Mouse (Mus musculus): ENCODE measurements around the gene Atg10. TPM values are rescaled to one million over a fixed set of nuclear protein-coding genes. Genes with fewer than 3 reads are reported as not detected.

Gene Atg10
- polyA plus RNA-seq, 1 experiment from 2014 or later: 4.7 TPM

- H3K4me3 ChIP-seq: peak overlapping the region; percentile 51
- WGBS (ENCODE audit: insufficient replicate concordance): 1% methylated on average over 18 of the region's 18 CpGs
- H3K9me3 ChIP-seq (replicated peaks): no peaks in the 10 kb centered on the region
- no peaks in the 10 kb centered on the region for H3K27me3 ChIP-seq (replicated peaks)
- H3K4me2 ChIP-seq: peak overlapping the region; percentile 74
- H3K27ac ChIP-seq: peak overlapping the region; percentile 45; the same call in 1 of the 2 replicates
- H3K9ac ChIP-seq: peak overlapping the region; percentile 56
- peaks cover 32% of the 10 kb centered on the region for H3K4me1 ChIP-seq
- peak; percentile 66 for ATAC-seq
- no peaks in the 10 kb centered on the region for H3K36me3 ChIP-seq
Measured at GRCm38 (mm10) chr13:90886568-90886983, 337.2 kb downstream of the Atg10 start.

GRCm38 (mm10) chr13:90885856-90886532, 337.8 kb downstream of the Atg10 start:
- WGBS (ENCODE audit: insufficient replicate concordance): 30% methylated on average over 13 of the region's 13 CpGs
- H3K27me3 ChIP-seq (replicated peaks): no peaks in the 10 kb centered on the region
- peak overlapping the region; percentile 45; the same call in 1 of the 2 replicates for H3K27ac ChIP-seq
- peak overlapping the region; percentile 74 for H3K4me2 ChIP-seq
- peak overlapping the region; percentile 56; the same call in 1 of the 2 replicates for H3K9ac ChIP-seq
- peaks cover 31% of the 10 kb centered on the region for H3K4me1 ChIP-seq
- peak; percentile 61 for ATAC-seq
- H3K4me3 ChIP-seq: peak overlapping the region; percentile 51
- H3K36me3 ChIP-seq: no peaks in the 10 kb centered on the region
- no peaks in the 10 kb centered on the region for H3K9me3 ChIP-seq (replicated peaks)

Other genes starting within 250 kb of the Atg10 start
- 70.2 and 74.5 TPM in 2 replicates for gene Ssbp2, start 236.3 kb upstream of the Atg10 start, polyA plus RNA-seq (2016; fragmentation: Nextera tagmentation; extraction: Ambion mirVana)